Mouse (Mus musculus) midbrain, embryonic 14.5 days (tissue): ENCODE results near the gene Fam107a. TPM values are rescaled to one million over a fixed set of nuclear protein-coding genes. Genes with fewer than 3 reads are reported as not detected.

Source experiments
- ATAC-seq: fragments of 200-750 bp; cut with Nextera tagmentation; 2 replicates; pipeline ENCODE4 v1.8.0; 2017; ENCODE audit warnings: moderate number of reproducible peaks, moderate library complexity; ENCODE audit not compliant: low FRiP score, low TSS enrichment
- DNase-seq: peaks from one replicate; pipeline ENCODE4 v3.0.0-alpha.2; 2015
- H3K27ac ChIP-seq: fragments of 300-500 bp; sonication (generic); replicated peaks from 2 replicates; pipeline ENCODE4 v1.5.1; 2014; ENCODE audit warnings: mild to moderate bottlenecking, low read depth, low read length, moderate library complexity
- H3K27me3 ChIP-seq: fragments of 300-500 bp; sonication (generic); 2 replicates; pipeline ENCODE4 v1.6.1; 2014; ENCODE audit warnings: low read length, control low read depth, mixed read lengths; ENCODE audit not compliant: control insufficient read depth, insufficient read depth
- H3K36me3 ChIP-seq: fragments of 300-500 bp; sonication (generic); 2 replicates; pipeline ENCODE4 v1.6.1; 2014; ENCODE audit warnings: low read length, control low read depth; ENCODE audit not compliant: control insufficient read depth, insufficient read depth
- H3K4me1 ChIP-seq: fragments of 300-500 bp; sonication (generic); 2 replicates; pipeline ENCODE4 v1.6.1; 2014; ENCODE audit warnings: mild to moderate bottlenecking, antibody characterized with exemption, low read length, control low read depth; ENCODE audit not compliant: control insufficient read depth, insufficient read depth
- H3K4me2 ChIP-seq: fragments of 300-500 bp; sonication (generic); 2 replicates; pipeline ENCODE4 v1.6.1; 2014; ENCODE audit warnings: mild to moderate bottlenecking, low read length, moderate library complexity
- H3K4me3 ChIP-seq: fragments of 300-500 bp; sonication (generic); replicated peaks from 2 replicates; pipeline ENCODE4 v1.5.1; 2014; ENCODE audit warnings: low read depth, low read length
- H3K9ac ChIP-seq: fragments of 300-500 bp; sonication (generic); replicated peaks from 2 replicates; pipeline ENCODE4 v1.6.1; 2014; ENCODE audit warnings: mild to moderate bottlenecking, low read length, moderate library complexity
- H3K9me3 ChIP-seq: fragments of 300-500 bp; sonication (generic); 2 replicates; pipeline ENCODE4 v1.6.1; 2016; ENCODE audit warnings: low read length, control low read depth, mixed read lengths; ENCODE audit not compliant: control insufficient read depth
- WGBS: fragments of 180-500 bp; shearing (Covaris S2); extraction: QIAGEN DNeasy Blood & Tissue Kit; methylation state at CpG from one replicate; pipeline ENCODE4 v1.1.7; 2014; 5-methylcytosine and 5-hydroxymethylcytosine counted together
- polyA plus RNA-seq: library from polyadenylated mRNA; unstranded; fragments of >200 nt; fragmentation: Nextera tagmentation; extraction: Ambion mirVana; gene quantifications from 2 replicates; pipeline ENCODE4 v1.2.1, GENCODE M21; 2014

Gene Fam107a
- polyA plus RNA-seq, 1 experiment from 2014 or later, result 0.08 TPM

DNA sequence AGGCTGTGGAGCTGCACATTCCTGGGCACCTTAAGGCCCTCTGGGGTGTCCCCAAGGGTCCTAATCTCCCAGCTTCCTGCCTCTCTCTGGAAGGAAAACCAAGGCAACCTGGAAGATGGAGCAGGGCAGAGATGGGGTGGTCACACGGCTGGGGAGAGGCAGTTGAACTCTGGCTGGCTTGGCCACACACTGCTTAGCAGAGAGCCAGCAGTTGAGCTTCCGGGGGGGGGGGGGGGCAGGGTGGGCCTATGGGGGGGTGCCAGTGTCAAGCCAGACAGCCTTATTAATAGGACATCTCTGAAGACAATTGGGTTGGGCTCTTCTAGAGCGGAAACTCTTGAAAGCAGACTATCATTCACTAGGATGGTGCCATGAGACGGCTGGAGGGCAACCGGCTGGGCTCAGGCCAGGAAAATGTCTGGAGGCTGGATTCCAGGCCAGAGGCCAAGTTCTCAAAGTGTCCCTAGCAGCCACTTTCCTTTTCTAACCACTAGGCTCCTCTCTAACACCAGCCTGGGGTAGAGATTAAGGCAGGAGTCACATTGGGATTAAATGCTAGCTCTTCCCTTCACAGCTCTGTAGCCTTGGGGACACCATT is 24.8 kb upstream of the Fam107a start:
- Histone ChIP-seq H3K27me3 (no peaks in the 10 kb centered on the region), H3K36me3 (no peaks in the 10 kb centered on the region), H3K4me3 (no peak overlapping the region), H3K27ac (no peak overlapping the region), H3K4me2 (no peak overlapping the region), H3K9me3 (no peaks in the 10 kb centered on the region), H3K9ac (no peak overlapping the region), H3K4me1 (no peaks in the 10 kb centered on the region)
- ATAC-seq (no peak), DNase-seq (peak; percentile 15)
- WGBS, result 87% methylated on average over 5 of the region's 5 CpGs

DNA sequence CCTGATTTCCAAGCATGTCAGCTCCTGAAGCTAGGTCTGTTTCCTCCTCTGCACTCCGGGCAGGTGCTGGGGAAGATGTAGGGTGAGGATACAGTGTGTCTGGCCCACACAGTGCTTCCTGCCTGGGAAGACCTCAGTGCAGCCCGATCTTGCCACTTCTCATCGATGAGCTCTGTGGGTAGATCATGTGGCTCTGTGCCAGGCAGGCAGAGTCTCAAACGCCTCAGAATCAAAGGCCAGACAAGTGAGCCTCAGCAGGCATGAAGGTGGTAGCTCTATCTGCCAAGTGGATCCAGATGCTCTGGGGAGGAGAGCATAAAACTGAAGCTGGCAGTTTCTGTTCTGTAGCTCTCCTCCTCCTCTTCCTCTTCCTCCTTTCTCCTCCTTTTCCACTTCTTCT is 22.4 kb upstream of the Fam107a start:
- Histone ChIP-seq H3K27ac (no peak overlapping the region), H3K4me2 (no peak overlapping the region), H3K9me3 (no peaks in the 10 kb centered on the region), H3K9ac (no peak overlapping the region), H3K36me3 (no peaks in the 10 kb centered on the region), H3K27me3 (no peaks in the 10 kb centered on the region), H3K4me3 (no peak overlapping the region), H3K4me1 (no peaks in the 10 kb centered on the region)
- WGBS, result 73% methylated on average over 4 of the region's 4 CpGs
- ATAC-seq (no peak), DNase-seq (no peak)

DNA sequence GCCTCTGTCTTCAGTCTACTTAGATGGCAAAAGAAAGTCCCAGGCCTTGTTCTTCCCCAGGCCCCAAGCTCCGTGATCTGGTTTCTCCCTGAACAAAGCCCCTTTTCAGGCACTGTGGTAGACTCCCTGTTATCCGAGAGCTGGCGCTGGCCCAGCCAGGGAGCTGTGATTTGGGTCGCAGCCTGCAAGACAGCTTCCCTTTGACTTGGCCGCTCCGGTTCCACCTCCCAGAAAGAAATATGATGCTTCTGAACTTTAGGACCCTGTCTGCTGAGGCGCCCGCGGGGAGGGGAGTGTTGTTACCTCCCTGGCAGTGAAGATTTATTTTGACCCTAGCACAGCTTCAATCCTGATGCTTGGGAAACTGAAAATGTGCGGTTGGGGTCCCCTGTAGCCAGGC is 18.1 kb upstream of the Fam107a start:
- DNase-seq (no peak), ATAC-seq (no peak)
- WGBS, result 66% methylated on average over 10 of the region's 10 CpGs
- Histone ChIP-seq H3K4me1 (no peaks in the 10 kb centered on the region), H3K27ac (no peak overlapping the region), H3K36me3 (no peaks in the 10 kb centered on the region), H3K9me3 (no peaks in the 10 kb centered on the region), H3K9ac (no peak overlapping the region), H3K4me2 (no peak overlapping the region), H3K4me3 (no peak overlapping the region), H3K27me3 (no peaks in the 10 kb centered on the region)

- no peak for ATAC-seq
- 76% methylated on average over 3 of the region's 3 CpGs for WGBS
- no peak overlapping the region for H3K4me2 ChIP-seq
- H3K9me3 ChIP-seq, result no peaks in the 10 kb centered on the region
- H3K27ac ChIP-seq, result no peak overlapping the region
- no peak overlapping the region for H3K9ac ChIP-seq
- no peak for DNase-seq
- H3K4me1 ChIP-seq, result peaks cover 4% of the 10 kb centered on the region; the same call in 1 of the 2 replicates
- H3K27me3 ChIP-seq, result no peaks in the 10 kb centered on the region
- H3K4me3 ChIP-seq, result no peak overlapping the region
- no peaks in the 10 kb centered on the region for H3K36me3 ChIP-seq
These were observed 16.7 kb upstream of the Fam107a start for GRCm38 (mm10) chr14:8334511-8334910.

DNA sequence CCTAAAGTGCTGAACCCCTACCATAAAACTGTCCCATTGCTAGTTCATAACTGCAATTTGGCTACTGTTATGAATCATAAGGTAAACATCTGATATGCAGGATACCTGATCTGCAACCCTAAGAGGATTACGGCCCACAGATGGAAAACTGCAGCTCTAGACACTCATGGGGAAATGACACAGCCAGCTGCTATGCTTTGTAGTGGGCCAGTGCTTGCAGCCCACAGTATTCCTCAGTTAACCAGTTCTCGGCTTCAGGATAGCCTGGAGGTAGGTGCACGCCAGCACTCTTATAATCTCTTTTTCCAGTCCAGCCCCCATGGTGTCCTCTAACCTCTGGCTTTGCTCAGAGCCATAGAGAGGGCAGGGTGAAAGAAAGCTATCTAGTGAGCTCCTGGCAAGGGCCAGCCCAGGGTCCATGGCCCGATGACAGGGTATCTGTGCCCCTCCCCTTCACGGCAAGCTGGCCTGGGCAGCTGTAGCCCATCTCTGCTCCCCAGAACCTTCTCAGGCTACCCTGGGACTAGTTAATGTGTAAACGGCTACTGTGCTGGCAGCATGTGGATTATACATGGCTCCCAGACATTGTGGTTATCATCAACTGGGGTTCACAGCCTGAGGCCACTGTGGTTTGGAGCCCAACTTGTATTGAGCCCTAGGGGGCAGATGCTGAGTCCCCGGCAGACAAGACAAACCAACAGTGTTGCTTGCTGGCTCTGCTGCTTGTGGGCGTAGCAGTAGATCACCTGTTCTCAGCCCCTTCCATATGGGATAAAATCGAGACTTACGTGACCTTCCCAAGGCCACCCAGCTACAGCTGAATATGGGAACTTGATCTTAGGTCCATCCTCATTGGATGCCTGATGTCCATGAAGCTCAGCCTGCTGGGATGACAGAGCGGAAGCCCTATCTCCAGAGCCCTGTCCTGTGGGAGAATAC is 14.8 kb upstream of the Fam107a start:
- ATAC-seq (no peak), DNase-seq (no peak)
- H3K4me2 ChIP-seq, result no peak overlapping the region
- H3K27ac ChIP-seq, result no peak overlapping the region
- H3K4me1 ChIP-seq, result peaks cover 4% of the 10 kb centered on the region; the same call in 1 of the 2 replicates
- H3K4me3 ChIP-seq, result no peak overlapping the region
- H3K27me3 ChIP-seq, result no peaks in the 10 kb centered on the region
- H3K36me3 ChIP-seq, result no peaks in the 10 kb centered on the region
- H3K9me3 ChIP-seq, result no peaks in the 10 kb centered on the region
- no peak overlapping the region for H3K9ac ChIP-seq
- WGBS, result 82% methylated on average over 11 of the region's 11 CpGs

DNA sequence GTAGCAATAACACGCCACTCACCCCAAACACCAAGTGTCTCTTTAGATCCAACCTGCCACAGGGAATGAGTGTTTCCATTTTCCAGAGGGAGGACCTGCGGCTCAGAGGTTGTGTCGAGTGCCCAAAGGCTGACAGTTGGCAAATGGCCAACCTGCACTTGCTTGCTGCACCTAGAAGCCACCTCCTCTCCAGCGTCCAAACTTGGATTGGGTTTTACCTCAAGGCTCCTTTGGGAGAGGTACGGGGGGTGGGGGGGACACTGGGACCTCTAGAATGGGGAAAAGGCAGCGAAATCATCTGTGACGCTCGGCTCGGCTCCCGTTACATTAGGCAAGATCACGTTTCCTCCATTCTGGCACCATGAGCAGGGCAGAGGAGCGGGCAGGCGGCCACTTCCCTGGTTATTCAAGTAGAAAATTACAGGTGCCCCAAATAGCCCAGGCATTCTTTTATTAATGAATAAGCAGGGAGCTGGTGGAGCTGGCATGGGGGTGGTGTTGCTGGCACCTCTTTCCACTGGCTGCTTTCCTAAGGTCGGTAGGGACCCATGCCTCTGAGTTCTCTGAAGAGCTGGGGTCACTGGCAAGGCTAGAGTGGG is 13.6 kb upstream of the Fam107a start:
- no peak overlapping the region for H3K4me3 ChIP-seq
- WGBS, result 82% methylated on average over 14 of the region's 14 CpGs
- ATAC-seq (no peak), DNase-seq (no peak)
- no peak overlapping the region for H3K9ac ChIP-seq
- no peaks in the 10 kb centered on the region for H3K9me3 ChIP-seq
- H3K27ac ChIP-seq, result no peak overlapping the region
- no peak overlapping the region for H3K4me2 ChIP-seq
- H3K27me3 ChIP-seq, result no peaks in the 10 kb centered on the region
- H3K4me1 ChIP-seq, result peaks cover 4% of the 10 kb centered on the region; the same call in 1 of the 2 replicates
- H3K36me3 ChIP-seq, result no peaks in the 10 kb centered on the region

GRCm38 (mm10) chr14:8330390-8330789 is 12.6 kb upstream of the Fam107a start:
- no peak overlapping the region for H3K9ac ChIP-seq
- H3K4me3 ChIP-seq, result no peak overlapping the region
- H3K4me2 ChIP-seq, result no peak overlapping the region
- no peaks in the 10 kb centered on the region for H3K9me3 ChIP-seq
- 77% methylated on average over 6 of the region's 6 CpGs for WGBS
- ATAC-seq (no peak), DNase-seq (no peak)
- no peaks in the 10 kb centered on the region for H3K27me3 ChIP-seq
- peaks cover 4% of the 10 kb centered on the region; the same call in 1 of the 2 replicates for H3K4me1 ChIP-seq
- H3K36me3 ChIP-seq, result no peaks in the 10 kb centered on the region
- no peak overlapping the region for H3K27ac ChIP-seq

- Histone ChIP-seq H3K36me3 (no peaks in the 10 kb centered on the region), H3K27ac (peak overlapping the region; percentile 8), H3K4me1 (peaks cover 4% of the 10 kb centered on the region; the same call in 1 of the 2 replicates), H3K4me2 (no peak overlapping the region), H3K9ac (no peak overlapping the region), H3K27me3 (no peaks in the 10 kb centered on the region), H3K9me3 (no peaks in the 10 kb centered on the region), H3K4me3 (no peak overlapping the region)
- DNase-seq, result peak; percentile 62
- peak; percentile 59 for ATAC-seq
- 18% methylated on average over 4 of the region's 4 CpGs for WGBS
These were observed 11.7 kb upstream of the Fam107a start for GRCm38 (mm10) chr14:8329552-8329951.
